Mouse (Mus musculus) lung, embryonic 15.5 days (tissue): ENCODE measurements at regions not wholly inside any gene's neighbourhood (a gene's known extent, or its start where the extent isn't known, plus 50 kb on each side); places are given as distances from the start of the nearest gene placed in this dataset.
A peak's percentile ranks its signal among the peaks of the same experiment; 100 is the strongest.
"Not testable (repeated sequence)": the region's sequence is repeated elsewhere in the genome, so short reads cannot be mapped to it uniquely, and the experiment has no call there.

Experiments used
- ATAC-seq: fragments of 200-750 bp; cut with Nextera tagmentation; 2 replicates; pipeline ENCODE4 v1.8.0; 2017; ENCODE audit warnings: moderate number of reproducible peaks, borderline replicate concordance; ENCODE audit not compliant: low FRiP score, low TSS enrichment; ENCODE audit errors: extremely low read depth
- H3K27ac ChIP-seq: fragments of 300-500 bp; sonication (generic); 2 replicates; pipeline ENCODE4 v1.5.1; 2015; ENCODE audit warnings: moderate library complexity, mild to moderate bottlenecking, inconsistent platforms
- H3K27me3 ChIP-seq: fragments of 300-500 bp; sonication (generic); 2 replicates; pipeline ENCODE4 v1.6.1; 2015; ENCODE audit warnings: inconsistent platforms
- H3K36me3 ChIP-seq: fragments of 300-500 bp; sonication (generic); 2 replicates; pipeline ENCODE4 v1.6.1; 2015; ENCODE audit warnings: inconsistent platforms
- H3K4me1 ChIP-seq: fragments of 300-500 bp; sonication (generic); 2 replicates; pipeline ENCODE4 v1.6.1; 2015; ENCODE audit warnings: inconsistent platforms
- H3K4me2 ChIP-seq: fragments of 300-500 bp; sonication (generic); 2 replicates; pipeline ENCODE4 v1.6.1; 2015; ENCODE audit warnings: inconsistent platforms, mild to moderate bottlenecking, moderate library complexity
- H3K4me3 ChIP-seq: fragments of 300-500 bp; sonication (generic); 2 replicates; pipeline ENCODE4 v1.5.1; 2015; ENCODE audit warnings: mild to moderate bottlenecking, inconsistent platforms
- H3K9ac ChIP-seq: fragments of 300-500 bp; sonication (generic); 2 replicates; pipeline ENCODE4 v1.6.1; 2015; ENCODE audit warnings: inconsistent platforms
- H3K9me3 ChIP-seq: fragments of 300-500 bp; sonication (generic); 2 replicates; pipeline ENCODE4 v1.6.1; 2016; ENCODE audit warnings: inconsistent platforms
- WGBS: fragments of 180-500 bp; shearing (Covaris S2); methylation state at CpG from one replicate; pipeline ENCODE4 v1.1.7; 2015; 5-methylcytosine and 5-hydroxymethylcytosine counted together

DNA sequence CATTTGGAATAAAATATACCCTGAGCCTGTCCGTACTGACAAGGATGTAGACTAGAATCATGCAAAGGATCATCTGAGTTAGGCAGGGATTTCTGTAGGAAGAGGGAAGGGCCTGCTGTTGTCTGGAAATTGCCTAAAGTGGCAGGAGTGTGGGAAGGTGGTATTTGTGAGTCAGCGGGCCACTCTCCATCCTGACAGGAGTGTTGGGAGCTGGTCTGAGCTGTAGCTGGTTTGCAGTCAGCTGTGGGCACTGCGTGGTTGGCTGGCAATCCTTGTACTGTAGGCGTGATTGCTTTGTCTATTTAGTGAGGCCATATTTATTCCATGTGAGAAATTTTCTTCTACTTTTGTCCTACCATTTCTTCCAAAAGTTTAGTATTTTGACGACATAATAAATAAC is 524.2 kb upstream of the BB014433 start:
- no peaks in the 10 kb centered on the region for H3K4me1 ChIP-seq
- no peak overlapping the region for H3K4me2 ChIP-seq
- no peak overlapping the region for H3K4me3 ChIP-seq
- ATAC-seq: no peak
- no peak overlapping the region for H3K27ac ChIP-seq
- H3K9me3 ChIP-seq: no peaks in the 10 kb centered on the region
- WGBS: 74% methylated on average over 5 of the region's 5 CpGs
- no peaks in the 10 kb centered on the region for H3K36me3 ChIP-seq
- no peaks in the 10 kb centered on the region for H3K27me3 ChIP-seq
- H3K9ac ChIP-seq: no peak overlapping the region

DNA sequence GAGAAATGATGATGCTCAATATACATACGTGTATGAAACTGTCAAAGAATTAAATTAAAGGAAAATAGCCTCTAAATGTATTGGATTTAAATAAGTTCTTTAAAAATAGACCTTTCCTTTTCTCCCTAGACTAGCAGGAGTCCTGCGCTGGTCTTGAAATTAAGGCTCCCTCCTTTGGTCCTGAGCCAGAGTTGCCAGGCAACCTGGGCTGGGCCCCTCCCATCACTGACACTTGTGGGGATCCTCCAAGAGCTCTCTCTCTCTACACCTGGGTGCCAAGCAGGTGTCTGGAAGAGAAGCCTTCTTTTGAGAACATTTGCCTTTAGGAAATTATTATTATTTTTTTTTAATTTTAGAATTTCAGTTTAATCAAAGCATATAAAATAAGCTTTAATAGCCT is 521.9 kb upstream of the BB014433 start:
- H3K36me3 ChIP-seq: no peaks in the 10 kb centered on the region
- H3K9me3 ChIP-seq: no peaks in the 10 kb centered on the region
- no peak overlapping the region for H3K4me3 ChIP-seq
- no peak for ATAC-seq
- WGBS: 68% methylated on average over 2 of the region's 2 CpGs
- no peak overlapping the region for H3K4me2 ChIP-seq
- no peak overlapping the region for H3K9ac ChIP-seq
- H3K27me3 ChIP-seq: no peaks in the 10 kb centered on the region
- H3K4me1 ChIP-seq: no peaks in the 10 kb centered on the region
- no peak overlapping the region for H3K27ac ChIP-seq

DNA sequence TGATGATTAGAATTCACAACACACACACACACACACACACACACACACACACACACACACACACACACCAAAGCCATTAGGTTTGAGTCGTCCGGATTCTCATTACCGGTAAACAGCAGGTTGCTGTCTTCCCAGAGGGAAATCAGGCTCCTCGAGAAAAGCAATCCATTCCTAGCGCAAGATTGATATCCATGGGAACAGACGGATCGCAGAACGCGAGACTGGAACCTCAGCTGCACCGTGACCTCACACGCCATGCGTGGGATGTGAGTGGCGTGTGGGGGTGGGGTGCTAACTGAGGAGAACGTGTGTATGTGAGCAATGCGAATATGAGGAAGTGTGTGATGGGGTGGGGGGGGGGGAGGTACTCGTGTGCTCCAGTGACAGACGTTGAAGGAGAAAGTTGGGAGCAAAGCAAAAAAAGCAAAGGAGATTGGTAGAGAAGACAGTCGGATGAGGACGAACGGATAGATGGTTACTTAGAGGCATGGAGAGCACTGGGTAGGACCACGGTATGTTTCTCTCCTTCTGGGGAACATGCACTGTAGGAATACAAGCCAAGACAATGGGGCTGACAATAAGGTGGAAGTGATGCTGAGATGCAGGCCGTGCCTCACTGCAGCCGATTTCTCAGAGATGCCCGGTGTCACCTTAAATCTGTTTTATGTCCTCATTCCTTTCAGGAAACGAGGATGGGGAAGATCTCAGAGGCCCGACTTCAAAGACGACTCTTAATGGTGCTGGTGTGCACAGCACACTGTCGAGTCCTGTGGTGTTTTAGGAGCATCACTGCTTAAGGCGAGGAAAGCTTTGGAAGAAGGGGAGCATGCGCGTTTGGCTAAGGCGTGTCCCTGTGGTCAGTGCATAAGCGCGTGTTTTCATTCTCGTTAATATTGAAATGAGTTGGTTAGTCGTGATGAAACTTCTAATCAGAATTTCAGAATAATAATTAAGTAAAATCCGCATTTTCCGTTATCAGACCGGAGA is 516.7 kb upstream of the BB014433 start:
- no peak overlapping the region for H3K4me3 ChIP-seq
- H3K27ac ChIP-seq: no peak overlapping the region
- ATAC-seq: no peak
- no peaks in the 10 kb centered on the region for H3K36me3 ChIP-seq
- H3K9me3 ChIP-seq: no peaks in the 10 kb centered on the region
- no peak overlapping the region for H3K4me2 ChIP-seq
- 78% methylated on average over 39 of the region's 39 CpGs for WGBS
- no peaks in the 10 kb centered on the region for H3K27me3 ChIP-seq
- no peak overlapping the region for H3K9ac ChIP-seq
- H3K4me1 ChIP-seq: no peaks in the 10 kb centered on the region

DNA sequence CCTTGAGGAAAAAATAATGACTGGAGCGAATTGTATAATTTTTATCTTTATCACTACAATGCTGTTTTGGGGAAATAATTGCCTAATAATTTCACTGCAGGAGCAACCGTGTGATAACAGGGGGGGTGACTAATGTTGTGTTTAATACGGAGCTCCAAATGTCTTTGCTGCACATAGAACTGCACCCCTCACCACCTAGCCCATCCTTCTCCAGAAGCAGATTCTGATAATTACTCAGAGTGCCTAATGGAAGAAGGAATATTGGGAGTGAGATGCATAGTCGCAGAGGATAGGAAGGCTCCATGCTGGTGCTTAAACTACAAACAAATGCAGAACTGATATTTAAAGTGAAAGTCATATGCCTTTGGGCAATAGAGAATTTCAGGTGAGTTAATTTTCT is 486.1 kb upstream of the BB014433 start:
- Histone ChIP-seq H3K27me3 (no peaks in the 10 kb centered on the region), H3K4me1 (no peaks in the 10 kb centered on the region), H3K4me2 (no peak overlapping the region), H3K9ac (no peak overlapping the region), H3K36me3 (no peaks in the 10 kb centered on the region), H3K9me3 (no peaks in the 10 kb centered on the region), H3K27ac (no peak overlapping the region), H3K4me3 (no peak overlapping the region)
- ATAC-seq: no peak
- WGBS: 75% methylated on average over 4 of the region's 4 CpGs

DNA sequence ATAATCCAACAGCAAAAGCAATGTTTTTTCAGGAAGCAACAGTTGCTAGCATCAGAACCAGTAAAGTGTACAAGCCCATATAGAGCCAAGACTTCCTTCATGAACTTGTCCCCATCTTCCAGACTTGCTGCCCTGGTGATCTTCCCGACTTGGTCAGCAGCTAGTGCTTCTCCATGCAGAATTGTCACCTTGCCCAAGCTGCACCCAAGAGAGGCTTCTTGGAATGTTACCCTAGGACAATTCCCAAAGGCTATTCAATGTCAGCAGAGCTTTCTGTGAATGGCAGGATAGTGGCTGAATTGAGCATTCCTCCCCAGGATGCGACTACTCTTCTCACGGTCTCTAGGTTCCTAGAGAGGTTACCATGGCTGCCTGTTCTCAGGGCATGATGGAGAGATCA is 479.6 kb upstream of the BB014433 start:
- Histone ChIP-seq H3K4me3 (no peak overlapping the region), H3K4me2 (no peak overlapping the region), H3K9ac (no peak overlapping the region), H3K36me3 (no peaks in the 10 kb centered on the region), H3K9me3 (no peaks in the 10 kb centered on the region), H3K4me1 (no peaks in the 10 kb centered on the region), H3K27me3 (no peaks in the 10 kb centered on the region), H3K27ac (no peak overlapping the region)
- WGBS: 90% methylated on average over 3 of the region's 3 CpGs
- no peak for ATAC-seq

DNA sequence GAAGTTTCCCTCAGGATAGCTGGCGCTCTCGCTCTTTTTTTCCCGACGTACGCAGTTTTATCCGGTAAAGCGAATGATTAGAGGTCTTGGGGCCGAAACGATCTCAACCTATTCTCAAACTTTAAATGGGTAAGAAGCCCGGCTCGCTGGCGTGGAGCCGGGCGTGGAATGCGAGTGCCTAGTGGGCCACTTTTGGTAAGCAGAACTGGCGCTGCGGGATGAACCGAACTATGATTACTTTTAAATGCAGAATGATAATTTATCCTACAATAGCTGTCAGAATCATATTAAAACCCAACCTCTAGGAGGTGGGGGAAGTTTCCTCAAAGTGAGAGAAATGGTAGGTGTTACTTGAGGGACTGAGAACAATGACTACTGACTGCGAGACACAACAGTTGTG is 474.0 kb upstream of the BB014433 start:
- not testable (repeated sequence) for H3K4me2 ChIP-seq, H3K4me3 ChIP-seq, H3K36me3 ChIP-seq, H3K4me1 ChIP-seq, H3K27ac ChIP-seq, H3K9ac ChIP-seq, H3K27me3 ChIP-seq, H3K9me3 ChIP-seq, ATAC-seq
- WGBS: 66% methylated on average over 19 of the region's 19 CpGs

DNA sequence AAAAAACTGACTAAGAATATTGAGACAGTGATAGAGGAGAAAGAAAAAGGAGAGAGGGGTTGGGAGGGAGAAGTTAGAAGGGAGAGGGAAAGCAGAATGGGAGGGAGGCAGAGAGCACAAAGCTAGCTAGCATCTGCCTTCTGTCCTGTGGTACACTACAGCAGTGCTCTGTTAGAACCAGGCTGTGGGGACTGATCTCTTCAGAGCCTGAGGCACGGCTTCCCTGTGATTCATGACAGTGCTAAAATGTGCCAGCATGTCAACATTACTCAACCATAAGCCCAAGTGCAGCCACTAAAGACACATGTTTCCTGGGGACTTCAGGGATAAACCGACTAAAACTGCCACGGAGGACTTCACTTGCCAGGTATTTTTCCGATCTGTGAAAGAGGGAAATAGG is 455.1 kb upstream of the BB014433 start:
- no peak overlapping the region for H3K4me3 ChIP-seq
- H3K4me1 ChIP-seq: no peaks in the 10 kb centered on the region
- no peaks in the 10 kb centered on the region for H3K27me3 ChIP-seq
- H3K9ac ChIP-seq: no peak overlapping the region
- no peak overlapping the region for H3K27ac ChIP-seq
- ATAC-seq: no peak
- H3K4me2 ChIP-seq: no peak overlapping the region
- no peaks in the 10 kb centered on the region for H3K36me3 ChIP-seq
- no peaks in the 10 kb centered on the region for H3K9me3 ChIP-seq
- WGBS: 79% methylated on average over 4 of the region's 4 CpGs

DNA sequence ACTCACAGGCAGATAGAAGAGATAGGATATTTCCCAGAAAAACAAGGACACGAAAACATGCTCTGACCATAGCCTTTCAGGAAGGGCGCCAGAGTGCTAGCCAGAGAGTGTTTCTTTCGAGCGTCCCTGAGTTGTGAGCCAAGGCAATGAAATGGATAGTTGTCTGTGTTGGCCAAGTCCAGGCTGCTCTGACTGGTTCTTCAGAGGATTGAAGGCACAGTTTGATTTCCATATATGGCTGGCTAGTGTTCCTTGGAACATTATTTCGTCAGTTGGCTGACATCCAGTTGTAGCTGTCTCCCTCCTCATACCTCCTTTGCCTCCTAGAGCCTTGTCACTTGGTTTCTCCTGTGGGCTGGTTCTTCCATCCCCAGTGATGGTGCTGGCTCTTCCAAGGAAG is 451.7 kb upstream of the BB014433 start:
- peak; percentile 42; the same call in 1 of the 2 replicates for ATAC-seq
- Histone ChIP-seq H3K36me3 (no peaks in the 10 kb centered on the region), H3K9me3 (no peaks in the 10 kb centered on the region), H3K27me3 (no peaks in the 10 kb centered on the region), H3K4me1 (no peaks in the 10 kb centered on the region), H3K9ac (no peak overlapping the region), H3K4me2 (no peak overlapping the region), H3K27ac (no peak overlapping the region), H3K4me3 (no peak overlapping the region)
- WGBS: 60% methylated on average over 5 of the region's 5 CpGs

DNA sequence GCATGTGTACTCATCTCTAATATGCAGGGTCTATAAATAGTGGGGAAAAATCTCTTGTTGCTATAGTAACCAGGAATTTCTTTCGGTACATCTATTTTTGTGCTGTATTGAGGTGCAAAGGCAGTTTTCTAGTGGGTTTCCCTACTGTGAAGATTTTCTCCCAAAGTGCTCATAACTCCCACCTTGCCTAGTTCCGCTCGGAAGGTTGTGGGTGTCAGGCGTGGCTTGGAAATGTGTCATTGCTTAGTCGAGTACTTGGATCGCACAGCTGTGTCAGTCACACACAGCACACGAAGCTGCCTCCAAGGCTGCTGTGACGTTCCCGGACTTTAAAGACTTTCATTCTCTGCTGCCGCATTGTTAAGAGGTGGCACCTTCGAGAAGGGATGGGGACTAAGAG is 450.4 kb upstream of the BB014433 start:
- Histone ChIP-seq H3K9me3 (no peaks in the 10 kb centered on the region), H3K4me2 (no peak overlapping the region), H3K36me3 (no peaks in the 10 kb centered on the region), H3K4me1 (no peaks in the 10 kb centered on the region), H3K27ac (no peak overlapping the region), H3K4me3 (no peak overlapping the region), H3K27me3 (no peaks in the 10 kb centered on the region), H3K9ac (no peak overlapping the region)
- WGBS: 66% methylated on average over 11 of the region's 11 CpGs
- no peak for ATAC-seq

DNA sequence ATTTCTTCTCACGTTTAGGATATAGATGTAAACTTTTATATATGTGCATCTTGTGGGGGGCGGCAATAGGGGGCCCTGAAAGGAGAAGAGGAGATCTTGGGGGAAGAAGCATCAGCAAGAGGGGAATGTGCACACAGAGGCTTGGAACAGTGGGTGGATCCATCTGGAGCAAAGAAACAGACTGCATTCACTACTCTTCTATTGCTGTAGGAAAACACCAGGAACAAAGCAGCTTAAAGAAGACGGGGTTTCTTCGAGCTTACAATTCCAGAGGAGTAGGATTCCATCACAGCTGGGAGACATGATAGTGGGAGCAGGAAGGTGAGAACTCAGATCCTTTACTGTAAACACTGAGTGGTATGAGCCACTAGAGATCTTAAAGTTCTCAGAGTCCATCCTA is 444.9 kb upstream of the BB014433 start:
- Histone ChIP-seq H3K36me3 (no peaks in the 10 kb centered on the region), H3K4me1 (no peaks in the 10 kb centered on the region), H3K9ac (no peak overlapping the region), H3K4me3 (no peak overlapping the region), H3K27ac (no peak overlapping the region), H3K9me3 (no peaks in the 10 kb centered on the region), H3K4me2 (no peak overlapping the region), H3K27me3 (no peaks in the 10 kb centered on the region)
- ATAC-seq: no peak
- WGBS: 77% methylated on average over 4 of the region's 4 CpGs

DNA sequence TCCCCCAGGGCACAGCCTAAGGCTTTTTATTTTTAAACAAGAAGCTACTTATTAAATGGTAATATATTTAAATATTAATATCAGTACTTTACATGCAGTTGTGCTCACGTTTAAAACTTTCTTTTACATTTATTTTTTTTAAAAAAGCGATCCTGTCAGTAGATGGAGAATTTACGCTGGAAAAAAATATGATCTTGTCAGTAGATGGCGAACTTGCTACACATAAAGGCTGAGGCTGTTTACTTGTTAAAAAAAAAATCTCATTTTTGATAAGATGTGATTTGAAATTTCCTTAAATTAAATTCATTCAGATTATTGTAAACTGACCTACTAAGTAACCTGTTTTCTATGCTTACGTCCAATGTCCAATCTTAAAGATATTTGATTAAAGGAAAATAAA is 441.7 kb upstream of the BB014433 start:
- Histone ChIP-seq H3K9me3 (no peaks in the 10 kb centered on the region), H3K4me3 (no peak overlapping the region), H3K9ac (no peak overlapping the region), H3K4me1 (no peaks in the 10 kb centered on the region), H3K4me2 (no peak overlapping the region), H3K27ac (no peak overlapping the region), H3K27me3 (no peaks in the 10 kb centered on the region), H3K36me3 (no peaks in the 10 kb centered on the region)
- 51% methylated on average over 5 of the region's 5 CpGs for WGBS
- no peak for ATAC-seq

DNA sequence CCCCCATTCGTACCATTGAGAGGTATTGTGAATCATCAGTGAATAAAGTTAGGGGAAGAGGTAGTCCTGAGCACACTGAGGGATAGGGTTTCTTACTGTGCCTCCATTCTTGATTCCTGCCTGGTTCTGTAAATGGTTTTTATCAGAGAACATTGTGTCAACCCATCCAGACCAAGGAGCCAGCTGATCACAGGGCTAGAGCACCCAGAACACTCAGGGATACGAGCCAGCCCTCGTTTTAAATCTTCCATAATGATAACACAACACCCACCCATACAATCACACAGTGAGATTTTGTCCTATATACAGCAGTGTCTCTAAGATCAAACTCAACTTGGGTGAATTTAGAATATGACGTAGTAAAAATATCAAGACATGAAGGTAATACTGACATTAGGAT is 424.7 kb upstream of the BB014433 start:
- Histone ChIP-seq H3K27ac (no peak overlapping the region), H3K4me1 (no peaks in the 10 kb centered on the region), H3K9me3 (no peaks in the 10 kb centered on the region), H3K9ac (no peak overlapping the region), H3K4me3 (no peak overlapping the region), H3K36me3 (no peaks in the 10 kb centered on the region), H3K27me3 (no peaks in the 10 kb centered on the region), H3K4me2 (no peak overlapping the region)
- ATAC-seq: no peak
- WGBS: 65% methylated on average over 4 of the region's 4 CpGs
